Mouse (Mus musculus) megakaryocyte, embryonic 14.5 days (primary cell): ENCODE results near the gene Sfxn3.

Experiments
- FLI1 ChIP-seq: IDR thresholded peaks from 2 replicates; pipeline ENCODE4 v1.6.1; 2012; ENCODE audit warnings: low read length, inconsistent platforms, mixed read lengths
- GATA1 ChIP-seq: IDR thresholded peaks from 3 replicates; pipeline ENCODE4 v1.6.1; 2012; ENCODE audit warnings: mixed read lengths, low read length, inconsistent platforms, borderline replicate concordance

- TF ChIP-seq GATA1: no peak
- TF ChIP-seq FLI1: no peak
Measured at GRCm38 (mm10) chr19:45014335-45014971, 32.9 kb upstream of the Sfxn3 start, which contains the start of gene Lzts2.
